Mouse (Mus musculus): ENCODE data around the gene Rhbdd3. TPM values are rescaled to one million over a fixed set of nuclear protein-coding genes. Genes with fewer than 3 reads are reported as not detected.

The Rhbdd3 gene
- total and polyA plus RNA-seq, 3 experiments, result 35.9 to 55.7 TPM; not detected in 1

GRCm38 (mm10) chr11:5140619-5141018 lies 41.9 kb downstream of the Rhbdd3 start (continued):
- no peak for TF ChIP-seq NRF1 (IDR thresholded peaks at IDR 0.05; ENCODE audit: insufficient read depth, low read depth, low read length, poor library complexity, severe bottlenecking)
- TF ChIP-seq MEF2A (IDR thresholded peaks at IDR 0.05; ENCODE audit: extremely low read depth, insufficient replicate concordance, low read depth, low read length, poor library complexity, severe bottlenecking), result no peak
- no peak for TF ChIP-seq ZC3H11A (IDR thresholded peaks at IDR 0.05; ENCODE audit: low read depth, low read length)

GRCm38 (mm10) chr11:5141252-5141651 lies 42.5 kb downstream of the Rhbdd3 start:
- Histone ChIP-seq H3K4me3 (ENCODE audit: control insufficient read depth in 1 of 2, insufficient read depth in 1 of 2, low read depth in 2 of 2, low read length in 2 of 2) (no peak overlapping the region), H3K9me3 (replicated peaks; ENCODE audit: insufficient read depth, low read length) (no peaks in the 10 kb centered on the region), H3K4me1 (ENCODE audit: control insufficient read depth in 1 of 2, insufficient read depth in 2 of 2, low read length in 2 of 2) (peaks cover 0 to 3% of the 10 kb centered on the region in 2 experiments; a peak in 1 of 4 replicates), H3K36me3 (ENCODE audit: control insufficient read depth in 1 of 2, insufficient read depth in 2 of 2, low read length in 2 of 2) (no peaks in the 10 kb centered on the region), H3K27ac (ENCODE audit: control insufficient read depth, low read depth, low read length) (no peak overlapping the region), H3K79me2 (ENCODE audit: control insufficient read depth, insufficient read depth, low read length, poor library complexity) (no peaks in the 10 kb centered on the region), H3K9ac (ENCODE audit: control insufficient read depth, low read depth, low read length, poor library complexity, severe bottlenecking) (no peak overlapping the region), H3K27me3 (ENCODE audit: control insufficient read depth in 1 of 2, insufficient read depth in 2 of 2, low read length in 2 of 2) (no peaks in the 10 kb centered on the region)
- TF ChIP-seq TCF12 (IDR thresholded peaks at IDR 0.05; ENCODE audit: low read depth, low read length), result no peak
- TF ChIP-seq RCOR1 (IDR thresholded peaks at IDR 0.05; ENCODE audit: low read depth, low read length), result no peak
- no peak for TF ChIP-seq MAX (IDR thresholded peaks at IDR 0.05; ENCODE audit: low read length)
- no peak for TF ChIP-seq MXI1 (IDR thresholded peaks at IDR 0.05; ENCODE audit: low read depth, low read length)
- no peak for TF ChIP-seq POLR2A (IDR thresholded peaks at IDR 0.05; ENCODE audit: control insufficient read depth in 1 of 2, insufficient read depth in 1 of 2, low read depth in 1 of 2, low read length in 2 of 2, poor library complexity in 1 of 2)
- DNase-seq (ENCODE audit: low read depth, low spot score), result no peak

- no peak for DNase-seq (ENCODE audit: low read depth, low spot score)
- Histone ChIP-seq H3K4me3 (ENCODE audit: control insufficient read depth in 1 of 2, insufficient read depth in 1 of 2, low read depth in 2 of 2, low read length in 2 of 2) (no peak overlapping the region), H3K27me3 (ENCODE audit: control insufficient read depth in 1 of 2, insufficient read depth in 2 of 2, low read length in 2 of 2) (no peaks in the 10 kb centered on the region), H3K9ac (ENCODE audit: control insufficient read depth, low read depth, low read length, poor library complexity, severe bottlenecking) (no peak overlapping the region), H3K9me3 (replicated peaks; ENCODE audit: insufficient read depth, low read length) (no peaks in the 10 kb centered on the region), H3K27ac (ENCODE audit: control insufficient read depth, low read depth, low read length) (no peak overlapping the region), H3K79me2 (ENCODE audit: control insufficient read depth, insufficient read depth, low read length, poor library complexity) (no peaks in the 10 kb centered on the region), H3K36me3 (ENCODE audit: control insufficient read depth in 1 of 2, insufficient read depth in 2 of 2, low read length in 2 of 2) (no peaks in the 10 kb centered on the region), H3K4me1 (ENCODE audit: control insufficient read depth in 1 of 2, insufficient read depth in 2 of 2, low read length in 2 of 2) (peaks cover 0 to 3% of the 10 kb centered on the region in 2 experiments; a peak in 1 of 4 replicates)
- TF ChIP-seq GATA1 (IDR thresholded peaks at IDR 0.05; ENCODE audit: low read depth, low read length), result no peak
- TF ChIP-seq MAX (IDR thresholded peaks at IDR 0.05; ENCODE audit: low read length), result no peak
- no peak for TF ChIP-seq TBP (IDR thresholded peaks at IDR 0.05; ENCODE audit: low read depth, low read length)
- no peak for TF ChIP-seq TAL1 (IDR thresholded peaks at IDR 0.05; ENCODE audit: low read length)
- TF ChIP-seq ETS1 (IDR thresholded peaks at IDR 0.05; ENCODE audit: low read depth, low read length), result no peak
- no peak for TF ChIP-seq E2F4 (IDR thresholded peaks at IDR 0.05; ENCODE audit: borderline replicate concordance, low read depth, low read length)
- TF ChIP-seq POLR2AphosphoS5 (IDR thresholded peaks at IDR 0.05; ENCODE audit: borderline replicate concordance, low read depth, low read length), result no peak
- TF ChIP-seq RAD21 (IDR thresholded peaks at IDR 0.05; ENCODE audit: low read depth, low read length), result no peak
- TF ChIP-seq MXI1 (IDR thresholded peaks at IDR 0.05; ENCODE audit: low read depth, low read length), result no peak
- no peak for TF ChIP-seq BHLHE40 (IDR thresholded peaks at IDR 0.05; ENCODE audit: borderline replicate concordance, low read depth, low read length)
- TF ChIP-seq MAFK (IDR thresholded peaks at IDR 0.05; ENCODE audit: borderline replicate concordance, low read depth, low read length), result no peak
- TF ChIP-seq GABPA (IDR thresholded peaks at IDR 0.05; ENCODE audit: low read depth, low read length), result no peak
- TF ChIP-seq MYB (IDR thresholded peaks at IDR 0.05; ENCODE audit: low read depth, low read length), result no peak
- no peak for TF ChIP-seq NRF1 (IDR thresholded peaks at IDR 0.05; ENCODE audit: insufficient read depth, low read depth, low read length, poor library complexity, severe bottlenecking)
- no peak for TF ChIP-seq ZMIZ1 (IDR thresholded peaks at IDR 0.05; ENCODE audit: low read depth, low read length)
Observed at GRCm38 (mm10) chr11:5141965-5142364, 43.2 kb downstream of the Rhbdd3 start.
